Mouse (Mus musculus) neural tube, embryonic 11.5 days (tissue): ENCODE measurements around the gene Ovol1. TPM values are rescaled to one million over a fixed set of nuclear protein-coding genes. Genes with fewer than 3 reads are reported as not detected.

Experiments used
- ATAC-seq: fragments of 200-750 bp; cut with Nextera tagmentation; 2 replicates; pipeline ENCODE4 v1.8.0; 2017; ENCODE audit warnings: moderate number of reproducible peaks, mild to moderate bottlenecking, moderate TSS enrichment, moderate library complexity; ENCODE audit not compliant: insufficient read depth, low FRiP score, low TSS enrichment
- DNase-seq: peaks from one replicate; pipeline ENCODE4 v3.0.0-alpha.2; 2015; ENCODE audit warnings: low spot score
- H3K27ac ChIP-seq: fragments of 300-500 bp; sonication (generic); 2 replicates; pipeline ENCODE4 v1.5.1; 2014; ENCODE audit warnings: low read depth, mild to moderate bottlenecking, low read length
- H3K27me3 ChIP-seq: fragments of 300-500 bp; sonication (generic); 2 replicates; pipeline ENCODE4 v1.6.1; 2014; ENCODE audit warnings: mild to moderate bottlenecking, low read length, mixed read lengths; ENCODE audit not compliant: control insufficient read depth, insufficient read depth
- H3K36me3 ChIP-seq: fragments of 300-500 bp; sonication (generic); 2 replicates; pipeline ENCODE4 v1.6.1; 2014; ENCODE audit warnings: mild to moderate bottlenecking, low read length, moderate library complexity, mixed read lengths; ENCODE audit not compliant: control insufficient read depth, insufficient read depth
- H3K4me1 ChIP-seq: fragments of 300-500 bp; sonication (generic); 2 replicates; pipeline ENCODE4 v1.6.1; 2014; ENCODE audit warnings: low read length, mixed read lengths; ENCODE audit not compliant: control insufficient read depth, insufficient read depth
- H3K4me2 ChIP-seq: fragments of 300-500 bp; sonication (generic); 2 replicates; pipeline ENCODE4 v1.6.1; 2014; ENCODE audit warnings: low read depth, mild to moderate bottlenecking, moderate library complexity
- H3K4me3 ChIP-seq: fragments of 300-500 bp; sonication (generic); 2 replicates; pipeline ENCODE4 v1.5.1; 2014; ENCODE audit warnings: low read depth, low read length
- H3K9ac ChIP-seq: fragments of 300-500 bp; sonication (generic); 2 replicates; pipeline ENCODE4 v1.6.1; 2014; ENCODE audit warnings: mild to moderate bottlenecking, low read length
- H3K9me3 ChIP-seq: fragments of 300-500 bp; sonication (generic); 2 replicates; pipeline ENCODE4 v1.6.1; 2016; ENCODE audit warnings: low read length; ENCODE audit not compliant: control insufficient read depth
- WGBS: fragments of 180-500 bp; shearing (Covaris S2); extraction: QIAGEN DNeasy Blood & Tissue Kit; methylation state at CpG from one replicate; pipeline ENCODE4 v1.1.7; 2014; 5-methylcytosine and 5-hydroxymethylcytosine counted together
- polyA plus RNA-seq: library from polyadenylated mRNA; unstranded; fragments of >200 nt; fragmentation: Nextera tagmentation; extraction: Ambion mirVana; gene quantifications from 2 replicates; pipeline ENCODE4 v1.2.1, GENCODE M21; 2014

Gene Ovol1
- polyA plus RNA-seq, 1 experiment from 2014 or later = 0.32 TPM

GRCm38 (mm10) chr19:5503687-5504086, 56.8 kb downstream of the Ovol1 start, which contains the start of gene 1700020D05Rik:
Gene 1700020D05Rik (minus strand): TSS chr19:5503787.
- H3K9me3 ChIP-seq = no peaks in the 10 kb centered on the region
- H3K27ac ChIP-seq = no peak within 1 kb of the TSS
- no peak within 1 kb of the TSS for H3K9ac ChIP-seq
- no peaks in the 10 kb centered on the region for H3K27me3 ChIP-seq
- ATAC-seq (no peak), DNase-seq (no peak)
- no peak within 1 kb of the TSS for H3K4me3 ChIP-seq
- no peaks in the 10 kb centered on the region for H3K36me3 ChIP-seq
- 51% methylated on average over 17 of the region's 17 CpGs for WGBS
- H3K4me1 ChIP-seq = no peaks in the 10 kb centered on the region
- no peak within 1 kb of the TSS for H3K4me2 ChIP-seq

- 87% methylated on average over 2 of the region's 2 CpGs for WGBS
Observed at GRCm38 (mm10) chr19:5500330-5500875, 60.0 kb downstream of the Ovol1 start.

More at GRCm38 (mm10) chr19:5500330-5500875, 60.0 kb downstream of the Ovol1 start:
- no peak overlapping the region for H3K4me2 ChIP-seq
- no peak overlapping the region for H3K27ac ChIP-seq
- H3K27me3 ChIP-seq = no peaks in the 10 kb centered on the region
- peaks cover 8% of the 10 kb centered on the region; the same call in 1 of the 2 replicates for H3K36me3 ChIP-seq
- H3K4me1 ChIP-seq = no peaks in the 10 kb centered on the region
- no peaks in the 10 kb centered on the region for H3K9me3 ChIP-seq
- DNase-seq (no peak), ATAC-seq (no peak)
- H3K9ac ChIP-seq = no peak overlapping the region
- no peak overlapping the region for H3K4me3 ChIP-seq

Other genes starting within 250 kb of the Ovol1 start
- not detected in 2 replicates for gene Catsper1, start 224.9 kb downstream of the Ovol1 start, polyA plus RNA-seq
- 1.8 and 1.9 TPM in 2 replicates for gene Cst6, start 211.1 kb downstream of the Ovol1 start, polyA plus RNA-seq
- 71.5 and 77.3 TPM in 2 replicates for gene Eif1ad, start 193.9 kb downstream of the Ovol1 start, polyA plus RNA-seq
- 440 and 442 TPM in 2 replicates for gene Banf1, start 193.5 kb downstream of the Ovol1 start, polyA plus RNA-seq
- 78.5 and 79.9 TPM in 2 replicates for gene Sart1, start 171.9 kb downstream of the Ovol1 start, polyA plus RNA-seq
- gene Tsga10ip, start 158.1 kb downstream of the Ovol1 start, polyA plus RNA-seq = 0.31 TPM in 1 of 2 replicates, not detected in the other
- gene Drap1, start 135.7 kb downstream of the Ovol1 start, polyA plus RNA-seq = 197 and 205 TPM in 2 replicates
- gene AI837181, start 135.5 kb downstream of the Ovol1 start, polyA plus RNA-seq = 39.9 and 43.0 TPM in 2 replicates
- gene Fosl1, start 113.1 kb downstream of the Ovol1 start, polyA plus RNA-seq = not detected in 2 replicates
- gene Ccdc85b, start 102.8 kb downstream of the Ovol1 start, polyA plus RNA-seq = 7.9 and 8.3 TPM in 2 replicates
- gene Fibp, start 100.0 kb downstream of the Ovol1 start, polyA plus RNA-seq = 110 and 119 TPM in 2 replicates
- gene Ctsw, start 92.1 kb downstream of the Ovol1 start, polyA plus RNA-seq = 1.7 and 3.6 TPM in 2 replicates
- 55.5 and 55.6 TPM in 2 replicates for gene Efemp2, start 86.7 kb downstream of the Ovol1 start, polyA plus RNA-seq
- 39.0 and 41.9 TPM in 2 replicates for gene Mus81, start 72.2 kb downstream of the Ovol1 start, polyA plus RNA-seq
- gene Cfl1, start 70.2 kb downstream of the Ovol1 start, polyA plus RNA-seq = 3,817 and 3,867 TPM in 2 replicates
- 0.31 TPM in 1 of 2 replicates, not detected in the other for gene 1700020D05Rik, start 56.9 kb downstream of the Ovol1 start, polyA plus RNA-seq
- 20.9 and 23.0 TPM in 2 replicates for gene Snx32, start 50.1 kb downstream of the Ovol1 start, polyA plus RNA-seq
- gene Ap5b1, start 7.4 kb upstream of the Ovol1 start, polyA plus RNA-seq = 2.3 and 2.6 TPM in 2 replicates
- 131 and 137 TPM in 2 replicates for gene Rnaseh2c, start 41.2 kb upstream of the Ovol1 start, polyA plus RNA-seq
- gene Kat5, start 49.6 kb upstream of the Ovol1 start, polyA plus RNA-seq = 36.3 and 36.5 TPM in 2 replicates
- gene Rela, start 76.8 kb upstream of the Ovol1 start, polyA plus RNA-seq = 32.5 and 34.4 TPM in 2 replicates
- gene Sipa1, start 103.1 kb upstream of the Ovol1 start, polyA plus RNA-seq = 17.0 and 19.3 TPM in 2 replicates
- gene Map3k11, start 128.1 kb upstream of the Ovol1 start, polyA plus RNA-seq = 21.0 and 22.0 TPM in 2 replicates
- 26.9 and 27.7 TPM in 2 replicates for gene Pcnx3, start 128.3 kb upstream of the Ovol1 start, polyA plus RNA-seq
- not detected in 2 replicates for gene Kcnk7, start 143.7 kb upstream of the Ovol1 start, polyA plus RNA-seq
- gene Ehbp1l1, start 165.7 kb upstream of the Ovol1 start, polyA plus RNA-seq = 5.1 and 6.8 TPM in 2 replicates
- gene Fam89b, start 169.0 kb upstream of the Ovol1 start, polyA plus RNA-seq = 167 and 184 TPM in 2 replicates
- gene Ltbp3, start 180.3 kb upstream of the Ovol1 start, polyA plus RNA-seq = 5.2 and 9.7 TPM in 2 replicates
- 63.9 and 67.4 TPM in 2 replicates for gene Scyl1, start 210.8 kb upstream of the Ovol1 start, polyA plus RNA-seq